Mouse (Mus musculus): ENCODE results near the gene Teddm3.

DNA sequence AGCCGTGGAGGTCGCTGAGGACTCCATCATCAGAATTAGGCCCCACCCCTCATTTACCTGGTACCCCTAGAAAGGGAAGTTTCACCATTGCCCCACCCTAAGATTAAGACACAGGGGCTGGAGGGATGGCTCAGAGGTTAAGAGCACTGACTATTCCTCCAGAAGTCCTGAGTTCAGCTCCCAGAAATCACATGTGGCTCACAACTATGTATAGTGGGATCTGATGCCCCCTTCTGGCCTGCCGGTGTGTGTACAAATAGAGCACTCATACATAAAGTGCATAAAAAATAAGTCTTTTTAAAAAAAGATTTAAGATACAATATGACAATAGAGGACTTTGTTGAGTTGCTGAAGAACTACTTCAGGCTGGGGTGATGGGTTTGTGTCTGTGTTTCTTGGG lies 34.5 kb upstream of the Teddm3 start:
- TF ChIP-seq POLR2A (IDR thresholded peaks at IDR 0.05; ENCODE audit: low read depth, low read length) (no peak), CTCF (IDR thresholded peaks at IDR 0.05; ENCODE audit: extremely low read depth, insufficient read length, insufficient replicate concordance, low read depth, low read length) (no peak)

Measured in small intestine, adult 2 months (tissue).